Comparison of ENCODE assay signal across 27 mouse cellular contexts in genomic region chr8:105309142-105309847, GRCm38 (mm10). TPM values are rescaled to one million over a fixed set of nuclear protein-coding genes. Genes with fewer than 3 reads are reported as not detected.
DNase-seq lines count a peak whose midpoint lies in the region; ATAC-seq and TF ChIP-seq lines count a peak whose summit lies in the region.
"Had no signal": no experiment of that assay in that cellular context is flagged by ENCODE, and none has a peak within 500 bp of the region (broad histone marks: within the 10 kb centered on the region; RNA-seq: fewer than 3 reads in every experiment).

No protein-coding gene starts in this region.

- no peak for ATAC-seq in heart, embryonic 11.5 days (replicated peaks; ENCODE audit: insufficient number of reproducible peaks, low FRiP score, low TSS enrichment)
- ATAC-seq: forebrain, embryonic 16.5 days; hindbrain, embryonic 16.5 days; intestine, embryonic 15.5 days; liver, embryonic 12.5 days; liver, postnatal 0 days; midbrain, embryonic 13.5 days had no signal

- DNase-seq in heart, adult 11 months = peak; percentile 87
- DNase-seq in cerebellum, adult 11 months = peak; percentile 92
- peak; percentile 90 for DNase-seq in cerebellum, adult 8-10 months
- DNase-seq in cerebellum, postnatal 25 days = peak; percentile 95 to 96
- DNase-seq in thymus, adult 2 months = no peak
- no peak for DNase-seq in right cerebral cortex, postnatal 25 days
- DNase-seq: adrenal gland, postnatal 14 days; kidney, adult 2 months; kidney, postnatal 36 days; liver, postnatal 0 days; lung, postnatal 4 days; right cerebral cortex, adult 18-20 months; right cerebral cortex, postnatal 4 days; thymus, adult 18-20 months; thymus, postnatal 4 days had no signal

- no peak overlapping the region for H3K4me2 ChIP-seq in heart, embryonic 11.5 days
- H3K4me2 ChIP-seq: embryonic facial prominence, embryonic 12.5 days; heart, embryonic 15.5 days; intestine, embryonic 15.5 days; liver, embryonic 12.5 days; midbrain, embryonic 13.5 days had no signal

- no peaks in the 10 kb centered on the region for H3K9me3 ChIP-seq in heart, embryonic 11.5 days (replicated peaks; ENCODE audit: control insufficient read depth, low read length)
- H3K9me3 ChIP-seq: embryonic facial prominence, embryonic 12.5 days; heart, embryonic 15.5 days; intestine, embryonic 15.5 days; liver, embryonic 12.5 days; megakaryocyte, embryonic 14.5 days; midbrain, embryonic 13.5 days had no signal

- H3K4me1 ChIP-seq in heart, embryonic 11.5 days (ENCODE audit: control insufficient read depth, insufficient read depth, low read length) = peaks cover 24% of the 10 kb centered on the region
- peaks cover 34% of the 10 kb centered on the region for H3K4me1 ChIP-seq in thymus, adult 2 months (replicated peaks; ENCODE audit: control insufficient read depth, insufficient read depth, low read length)

- peaks cover 14% of the 10 kb centered on the region for H3K36me3 ChIP-seq in heart, embryonic 11.5 days (ENCODE audit: control insufficient read depth, insufficient read depth, low read length)
- no peaks in the 10 kb centered on the region; the same call in 1 of the 2 replicates for H3K36me3 ChIP-seq in thymus, adult 2 months (ENCODE audit: control insufficient read depth, insufficient read depth, low read length)

- WGBS in heart, embryonic 11.5 days (ENCODE audit: insufficient replicate concordance) = 84% methylated on average over 15 of the region's 15 CpGs
- WGBS in thymus, adult 2 months = 95% methylated on average over 15 of the region's 15 CpGs

- no peak overlapping the region for H3K4me3 ChIP-seq in heart, embryonic 11.5 days (ENCODE audit: low read depth, low read length)
- H3K4me3 ChIP-seq in thymus, adult 2 months (ENCODE audit: control insufficient read depth, insufficient read depth, low read length) = no peak overlapping the region
- H3K4me3 ChIP-seq: embryonic facial prominence, embryonic 12.5 days; heart, embryonic 15.5 days; intestine, embryonic 15.5 days; layer of hippocampus, adult 2 months; left cerebral cortex, adult 2 months; liver, embryonic 12.5 days; megakaryocyte, embryonic 14.5 days; midbrain, embryonic 13.5 days had no signal

- no peak overlapping the region for H3K9ac ChIP-seq in heart, embryonic 11.5 days (ENCODE audit: low read depth, low read length)
- H3K9ac ChIP-seq: embryonic facial prominence, embryonic 12.5 days; heart, embryonic 15.5 days; intestine, embryonic 15.5 days; liver, embryonic 12.5 days; liver, postnatal 0 days; midbrain, embryonic 13.5 days had no signal

- no peak overlapping the region for H3K27ac ChIP-seq in heart, embryonic 11.5 days (ENCODE audit: low read depth, low read length)
- no peak overlapping the region for H3K27ac ChIP-seq in thymus, adult 2 months (ENCODE audit: control insufficient read depth, insufficient read depth, low read length)
- H3K27ac ChIP-seq: embryonic facial prominence, embryonic 12.5 days; heart, embryonic 15.5 days; intestine, embryonic 15.5 days; layer of hippocampus, adult 2 months; left cerebral cortex, adult 2 months; midbrain, embryonic 13.5 days; stomach, postnatal 0 days had no signal

- TF ChIP-seq POLR2A in thymus, adult 2 months (IDR thresholded peaks at IDR 0.05; ENCODE audit: control insufficient read depth, extremely low read depth, insufficient read depth, low read length, poor library complexity) = no peak

- no peaks in the 10 kb centered on the region for H3K27me3 ChIP-seq in heart, embryonic 11.5 days (ENCODE audit: control insufficient read depth, insufficient read depth, low read length)
- no peaks in the 10 kb centered on the region for H3K27me3 ChIP-seq in thymus, adult 2 months (ENCODE audit: control insufficient read depth, insufficient read depth, low read length)
- H3K27me3 ChIP-seq: embryonic facial prominence, embryonic 12.5 days; heart, embryonic 15.5 days; intestine, embryonic 15.5 days; liver, embryonic 12.5 days; megakaryocyte, embryonic 14.5 days; midbrain, embryonic 13.5 days had no signal

- no peak for TF ChIP-seq CTCF in thymus, adult 2 months (IDR thresholded peaks at IDR 0.05; ENCODE audit: borderline replicate concordance, control insufficient read depth, extremely low read depth, insufficient read depth, low read length, poor library complexity)

RNA-seq across cellular contexts. Expression of gene Elmo3, which starts 3.9 kb away (rescaled TPM):
- 2.9 and 4.2 TPM in 2 replicates for polyA plus RNA-seq in heart, embryonic 11.5 days (2014; fragmentation: Nextera tagmentation; extraction: Ambion mirVana)
- 28.9 and 39.1 TPM in 2 replicates for polyA plus RNA-seq in thymus, adult 2 months (2012; rRNA removed)

RNA-seq across cellular contexts. Expression of gene E2f4, which starts 11.8 kb away (rescaled TPM):
- 70.7 and 81.9 TPM in 2 replicates for polyA plus RNA-seq in heart, embryonic 11.5 days (2014; fragmentation: Nextera tagmentation; extraction: Ambion mirVana)
- polyA plus RNA-seq in thymus, adult 2 months (2012; rRNA removed) = 474 and 475 TPM in 2 replicates

RNA-seq across cellular contexts. Expression of gene Exoc3l, which starts 13.4 kb away (rescaled TPM):
- 10.8 and 15.0 TPM in 2 replicates for polyA plus RNA-seq in heart, embryonic 11.5 days (2014; fragmentation: Nextera tagmentation; extraction: Ambion mirVana)
- polyA plus RNA-seq in thymus, adult 2 months (2012; rRNA removed) = 10.6 and 12.7 TPM in 2 replicates

RNA-seq across cellular contexts. Expression of gene Lrrc29, which starts 16.8 kb away (rescaled TPM):
- 1.3 and 1.7 TPM in 2 replicates for polyA plus RNA-seq in heart, embryonic 11.5 days (2014; fragmentation: Nextera tagmentation; extraction: Ambion mirVana)
- 13.1 and 15.1 TPM in 2 replicates for polyA plus RNA-seq in thymus, adult 2 months (2012; rRNA removed)

RNA-seq across cellular contexts. Expression of gene Tmem208, which starts 16.9 kb away (rescaled TPM):
- polyA plus RNA-seq in heart, embryonic 11.5 days (2014; fragmentation: Nextera tagmentation; extraction: Ambion mirVana) = 83.5 and 88.7 TPM in 2 replicates
- polyA plus RNA-seq in thymus, adult 2 months (2012; rRNA removed) = 137 and 194 TPM in 2 replicates

Comparison
In these comparisons a context has a peak if more than half of its experiments do, and no peak if none do; other contexts are left out.
1. DNase-seq: peak in heart, adult 11 months (single experiment), cerebellum, adult 11 months (single experiment), cerebellum, adult 8-10 months (single experiment) and cerebellum, postnatal 25 days (2 of 2); none in thymus, adult 2 months (single experiment) and right cerebral cortex, postnatal 25 days (single experiment).